Mouse (Mus musculus) liver, embryonic 14.5 days (tissue): Measurements from ENCODE around the gene Lrmp. TPM values are rescaled to one million over a fixed set of nuclear protein-coding genes. Genes with fewer than 3 reads are reported as not detected.

Experiments
- ATAC-seq: fragments of 200-750 bp; cut with Nextera tagmentation; 2 replicates; pipeline ENCODE4 v1.8.0; 2017; ENCODE audit warnings: moderate number of reproducible peaks, mild to moderate bottlenecking, moderate library complexity; ENCODE audit not compliant: insufficient read depth
- DNase-seq, 3 experiments: peaks; one replicate each; pipeline ENCODE4 v3.0.0-alpha.2; 2012 to 2013; ENCODE audit warnings: low read depth in 3 of 3, low spot score in 3 of 3
- H3K27ac ChIP-seq: fragments of 300-500 bp; sonication (generic); 2 replicates; pipeline ENCODE4 v1.5.1; 2014; ENCODE audit warnings: moderate library complexity, mild to moderate bottlenecking, control low read depth, inconsistent platforms
- H3K27me3 ChIP-seq: fragments of 300-500 bp; sonication (generic); 2 replicates; pipeline ENCODE4 v1.6.1; 2014; ENCODE audit warnings: mild to moderate bottlenecking, low read length, moderate library complexity; ENCODE audit not compliant: control insufficient read depth, insufficient read depth
- H3K36me3 ChIP-seq: fragments of 300-500 bp; sonication (generic); replicated peaks from 2 replicates; pipeline ENCODE4 v1.6.1; 2014; ENCODE audit warnings: low read depth; ENCODE audit not compliant: control insufficient read depth, insufficient read depth
- H3K4me1 ChIP-seq, 2 experiments: fragments of 200-500 bp in 1 of 2; fragments of 300-500 bp in 1 of 2; sonication (generic) in 1 of 2; replicated peaks; 2 replicates each; pipeline ENCODE4 v1.6.1; 2012 to 2014; ENCODE audit warnings: antibody characterized with exemption in 1 of 2, inconsistent platforms in 1 of 2, low read length in 1 of 2; ENCODE audit not compliant: control insufficient read depth in 2 of 2, insufficient read depth in 2 of 2
- H3K4me2 ChIP-seq: fragments of 300-500 bp; sonication (generic); 2 replicates; pipeline ENCODE4 v1.6.1; 2014; ENCODE audit warnings: low read depth, mild to moderate bottlenecking, control low read depth, moderate library complexity
- H3K4me3 ChIP-seq, 2 experiments: fragments of 200-500 bp in 1 of 2; fragments of 300-500 bp in 1 of 2; sonication (generic) in 1 of 2; 2 replicates each; pipeline ENCODE4 v1.5.1; 2012 to 2014; ENCODE audit warnings: low read depth in 2 of 2, low read length in 2 of 2, mild to moderate bottlenecking in 2 of 2, control low read depth in 1 of 2, inconsistent platforms in 1 of 2, moderate library complexity in 1 of 2; ENCODE audit not compliant: insufficient read depth in 1 of 2
- H3K9ac ChIP-seq: fragments of 300-500 bp; sonication (generic); replicated peaks from 2 replicates; pipeline ENCODE4 v1.6.1; 2014; ENCODE audit warnings: mild to moderate bottlenecking, control low read depth, moderate library complexity
- H3K9me3 ChIP-seq: fragments of 300-500 bp; sonication (generic); 2 replicates; pipeline ENCODE4 v1.6.1; 2016; ENCODE audit warnings: low read length, mixed read lengths; ENCODE audit not compliant: control insufficient read depth
- CTCF ChIP-seq: IDR thresholded peaks from 2 replicates; pipeline ENCODE4 v1.5.1; 2016; ENCODE audit warnings: antibody characterized with exemption, low read depth, control low read depth
- EP300 ChIP-seq: IDR thresholded peaks from 2 replicates; pipeline ENCODE4 v1.6.1; 2016; ENCODE audit warnings: antibody characterized with exemption, low read depth
- WGBS: fragments of 180-500 bp; shearing (Covaris S2); extraction: QIAGEN DNeasy Blood & Tissue Kit; methylation state at CpG from one replicate; pipeline ENCODE4 v1.1.7; 2014; ENCODE audit not compliant: insufficient replicate concordance; 5-methylcytosine and 5-hydroxymethylcytosine counted together
- polyA plus RNA-seq, 2 experiments: library from polyadenylated mRNA; depleted of rRNA in 1 of 2; stranded (reverse) in 1 of 2; unstranded in 1 of 2; fragments of >200 nt; fragmentation: Nextera tagmentation in 1 of 2; extraction: Ambion mirVana in 1 of 2; gene quantifications; 2 replicates each; pipeline versions ENCODE4 v1.2.1 to v1.2.3; 2012 to 2014

Lrmp gene
- polyA plus RNA-seq, 2 experiments: 7.3 to 10.9 TPM

DNA sequence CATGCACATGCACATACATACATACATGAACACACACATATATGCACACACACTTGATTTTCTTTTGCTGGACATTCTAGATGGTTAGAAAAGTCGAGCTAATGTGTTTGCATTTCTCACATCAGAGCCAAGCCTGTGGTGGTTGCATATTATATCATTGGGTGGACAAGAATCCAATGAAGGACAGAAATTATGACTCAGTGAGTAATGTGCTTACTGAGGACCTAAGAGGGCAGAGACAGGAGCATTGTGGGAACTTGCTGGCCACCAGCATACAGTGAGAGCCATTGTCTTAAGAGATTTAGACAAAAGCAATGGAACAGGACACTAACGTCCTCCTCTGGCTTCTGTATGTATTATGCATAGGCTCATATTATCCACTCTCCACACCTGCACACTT is 892 bp upstream of the Lrmp start:
- Histone ChIP-seq H3K27me3 (no peaks in the 10 kb centered on the region), H3K27ac (no peak overlapping the region), H3K36me3 (no peaks in the 10 kb centered on the region), H3K4me1 (peaks cover 0 to 6% of the 10 kb centered on the region in 2 experiments; a peak in 2 of 4 replicates), H3K9ac (no peak overlapping the region), H3K4me3 (no peak overlapping the region), H3K4me2 (no peak overlapping the region), H3K9me3 (no peaks in the 10 kb centered on the region)
- ATAC-seq (no peak), DNase-seq (no peak)
- TF ChIP-seq EP300 (no peak), CTCF (no peak)
- 48% methylated on average over 2 of the region's 2 CpGs for WGBS

DNA sequence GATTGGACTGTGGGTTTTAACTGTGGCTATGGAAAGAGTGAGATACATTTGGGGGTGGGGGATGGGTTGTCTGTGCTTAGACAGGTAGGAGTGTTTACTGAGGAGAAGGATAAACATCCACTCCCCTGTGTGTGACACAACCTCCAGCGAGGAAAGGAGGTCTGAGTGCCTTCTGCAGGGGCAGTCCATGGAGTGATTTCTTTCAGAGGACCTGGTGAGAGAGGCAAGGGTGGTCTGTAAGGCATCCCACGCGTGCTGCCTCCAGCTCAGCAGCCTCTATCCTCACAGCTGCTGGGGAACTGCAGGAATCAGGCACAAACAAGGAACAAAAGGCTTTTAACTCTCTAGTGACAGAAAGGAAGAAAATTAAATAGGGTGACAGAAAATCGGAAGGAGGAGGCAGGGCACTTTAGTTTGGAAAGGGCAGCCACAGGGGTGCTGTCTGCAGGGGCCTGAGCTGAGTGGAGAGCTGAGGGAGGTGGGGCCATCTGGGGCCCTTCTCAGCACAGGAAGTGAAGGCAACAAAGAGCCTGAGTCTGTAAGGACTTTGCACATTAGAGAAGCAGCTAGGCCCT is 732 bp downstream of the Lrmp start:
- 44% methylated on average over 4 of the region's 4 CpGs for WGBS
- no peaks in the 10 kb centered on the region for H3K27me3 ChIP-seq
- no peak for TF ChIP-seq EP300
- TF ChIP-seq CTCF: no peak
- H3K4me3 ChIP-seq: no peak overlapping the region
- H3K9ac ChIP-seq: no peak overlapping the region
- H3K27ac ChIP-seq: no peak overlapping the region
- H3K4me2 ChIP-seq: peak overlapping the region; percentile 6; the same call in 1 of the 2 replicates
- ATAC-seq (peak; percentile 29; the same call in 1 of the 2 replicates), DNase-seq (no peak)
- no peaks in the 10 kb centered on the region for H3K9me3 ChIP-seq
- H3K36me3 ChIP-seq: no peaks in the 10 kb centered on the region
- peaks cover 2 to 15% of the 10 kb centered on the region in 2 experiments for H3K4me1 ChIP-seq

DNA sequence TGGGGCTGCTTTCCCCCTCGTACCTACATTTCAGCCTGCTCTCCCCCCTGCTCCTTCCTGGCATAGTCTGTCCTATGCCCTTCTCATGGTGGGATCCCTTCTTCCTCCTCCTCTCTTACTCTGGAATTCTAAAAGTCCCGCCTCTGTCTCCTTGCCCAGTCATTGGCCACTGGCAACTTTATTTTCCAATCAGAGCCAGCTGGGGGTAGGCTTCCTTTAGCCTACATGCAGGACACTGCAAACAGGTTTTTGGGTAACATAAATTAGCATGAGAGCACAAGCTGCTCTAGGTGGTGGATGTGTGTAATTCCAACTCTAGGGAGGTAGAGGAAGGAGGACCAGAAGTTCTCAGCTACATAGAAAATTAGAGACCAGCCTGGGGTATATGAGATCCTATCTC is 4.6 kb downstream of the Lrmp start:
- DNase-seq: no peak
- no peak for TF ChIP-seq EP300
- TF ChIP-seq CTCF: no peak
- Histone ChIP-seq H3K36me3 (no peaks in the 10 kb centered on the region), H3K27me3 (no peaks in the 10 kb centered on the region), H3K4me1 (peaks cover 2 to 37% of the 10 kb centered on the region in 2 experiments), H3K27ac (no peak overlapping the region), H3K4me2 (no peak overlapping the region), H3K4me3 (no peak overlapping the region), H3K9me3 (no peaks in the 10 kb centered on the region), H3K9ac (no peak overlapping the region)
- no peak for ATAC-seq
- WGBS: 57% methylated on average over 2 of the region's 2 CpGs

DNA sequence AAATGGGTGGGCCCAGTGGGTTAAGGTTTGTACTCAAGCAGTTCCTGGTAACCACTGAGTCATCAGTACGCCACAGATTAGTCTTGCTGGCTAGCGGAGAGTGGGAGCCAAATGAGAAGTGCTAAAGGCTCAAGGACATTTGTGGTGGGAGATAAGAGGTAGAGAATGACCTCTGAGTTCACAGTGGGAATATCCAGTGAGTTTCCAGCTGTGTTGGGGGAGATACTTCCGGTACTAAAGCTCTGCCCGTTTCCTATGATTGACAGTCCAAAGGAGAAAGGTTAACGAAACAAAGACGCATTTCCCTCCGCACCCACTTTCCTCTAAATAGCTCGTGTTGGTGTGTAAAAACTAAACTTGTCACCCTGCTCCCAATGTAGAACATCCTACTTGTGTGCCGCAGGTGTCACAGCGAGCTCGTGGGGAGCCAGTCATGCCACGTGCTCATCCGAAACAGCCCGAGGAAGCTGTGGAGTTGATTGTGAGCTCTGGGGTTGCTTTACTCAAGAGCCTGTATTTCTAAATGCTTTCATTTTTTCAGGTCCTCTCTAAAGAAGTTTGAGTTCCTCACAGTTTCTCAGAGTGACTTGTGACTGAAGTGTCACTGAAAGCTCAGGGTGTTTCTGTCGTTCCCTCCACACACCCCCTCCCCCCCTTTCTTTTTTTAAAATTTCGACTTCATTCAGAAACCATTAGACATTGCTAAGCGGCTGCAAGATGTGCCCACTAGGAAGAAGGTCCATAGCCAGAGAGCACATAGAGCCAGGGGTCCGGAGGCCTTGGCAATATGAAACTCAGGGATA is 5.5 kb downstream of the Lrmp start:
- ATAC-seq: no peak
- H3K27me3 ChIP-seq: no peaks in the 10 kb centered on the region
- H3K4me1 ChIP-seq: peaks cover 6 to 44% of the 10 kb centered on the region in 2 experiments
- WGBS: 9% methylated on average over 18 of the region's 18 CpGs
- no peaks in the 10 kb centered on the region for H3K36me3 ChIP-seq
- no peaks in the 10 kb centered on the region for H3K9me3 ChIP-seq
- peak overlapping the region; percentile 64 for H3K4me2 ChIP-seq
- TF ChIP-seq EP300 (no peak; the same call in 1 of the 2 replicates), CTCF (no peak)
- H3K27ac ChIP-seq: peak overlapping the region; percentile 7
- peak overlapping the region; percentile 65; the same call in 1 of the 2 replicates for H3K9ac ChIP-seq
- peak overlapping the region; percentile 5 to 45; a peak in 3 of 4 replicates for H3K4me3 ChIP-seq
- peak in 2 of 3 experiments; percentile 30 to 51 for DNase-seq
